ENCODE assay signal across 19 mouse cellular contexts in genomic region chr5:33698669-33699068, GRCm38 (mm10). TPM values are rescaled to one million over a fixed set of nuclear protein-coding genes. Genes with fewer than 3 reads are reported as not detected.
DNase-seq lines count a peak whose midpoint lies in the region; ATAC-seq and TF ChIP-seq lines count a peak whose summit lies in the region.
"Had no signal": no experiment of that assay in that cellular context is flagged by ENCODE, and none has a peak within 500 bp of the region (broad histone marks: within the 10 kb centered on the region; RNA-seq: fewer than 3 reads in every experiment).

No protein-coding gene starts in this region.

- intact Hi-C loops in gastrocnemius, adult 2 months (cut with DNase I): no loop called here

- no peak for ATAC-seq in lung, embryonic 14.5 days (ENCODE audit: insufficient read depth)
- ATAC-seq in neural tube, embryonic 13.5 days (ENCODE audit: low read depth): no peak
- no peak for ATAC-seq in forebrain, embryonic 15.5 days (replicated peaks)
- ATAC-seq in neural tube, embryonic 15.5 days (ENCODE audit: low FRiP score): no peak
- ATAC-seq: inflammation-experienced regulatory T-cells, adult 6 months had no signal

- H3K27me3 ChIP-seq in lung, embryonic 14.5 days (ENCODE audit: insufficient read depth, low read length): peaks cover 7% of the 10 kb centered on the region; the same call in 1 of the 2 replicates
- H3K27me3 ChIP-seq in neural tube, embryonic 13.5 days: peaks cover 56% of the 10 kb centered on the region
- H3K27me3 ChIP-seq in forebrain, embryonic 15.5 days: peaks cover 3% of the 10 kb centered on the region; the same call in 1 of the 2 replicates
- peaks cover 18% of the 10 kb centered on the region for H3K27me3 ChIP-seq in neural tube, embryonic 15.5 days (replicated peaks)

- no peak overlapping the region for H3K4me2 ChIP-seq in lung, embryonic 14.5 days
- H3K4me2 ChIP-seq in neural tube, embryonic 13.5 days: no peak overlapping the region
- H3K4me2 ChIP-seq in forebrain, embryonic 15.5 days (replicated peaks): no peak overlapping the region
- no peak overlapping the region for H3K4me2 ChIP-seq in neural tube, embryonic 15.5 days
- H3K4me2 ChIP-seq: heart, embryonic 12.5 days; liver, embryonic 13.5 days had no signal

- H3K9me3 ChIP-seq in lung, embryonic 14.5 days (ENCODE audit: low read depth, low read length): no peaks in the 10 kb centered on the region
- no peaks in the 10 kb centered on the region for H3K9me3 ChIP-seq in neural tube, embryonic 13.5 days
- H3K9me3 ChIP-seq in forebrain, embryonic 15.5 days: no peaks in the 10 kb centered on the region
- H3K9me3 ChIP-seq in neural tube, embryonic 15.5 days (replicated peaks): no peaks in the 10 kb centered on the region
- H3K9me3 ChIP-seq: heart, embryonic 12.5 days; liver, embryonic 13.5 days; megakaryocyte, embryonic 14.5 days had no signal

- H3K4me1 ChIP-seq in lung, embryonic 14.5 days (ENCODE audit: insufficient read depth): peaks cover 46% of the 10 kb centered on the region
- H3K4me1 ChIP-seq in neural tube, embryonic 13.5 days (replicated peaks): peaks cover 83% of the 10 kb centered on the region
- peaks cover 65% of the 10 kb centered on the region for H3K4me1 ChIP-seq in forebrain, embryonic 15.5 days
- H3K4me1 ChIP-seq in neural tube, embryonic 15.5 days: peaks cover 56% of the 10 kb centered on the region

- no peak overlapping the region for H3K4me3 ChIP-seq in lung, embryonic 14.5 days (ENCODE audit: low read depth, low read length)
- H3K4me3 ChIP-seq in neural tube, embryonic 13.5 days: no peak overlapping the region
- H3K4me3 ChIP-seq in forebrain, embryonic 15.5 days: no peak overlapping the region
- H3K4me3 ChIP-seq in neural tube, embryonic 15.5 days (replicated peaks): no peak overlapping the region
- no peak overlapping the region for H3K4me3 ChIP-seq in gastrocnemius, adult 2 months
- H3K4me3 ChIP-seq: heart, embryonic 12.5 days; liver, embryonic 13.5 days; megakaryocyte, embryonic 14.5 days; myocyte had no signal

- peak overlapping the region; percentile 96 for H3K27ac ChIP-seq in lung, embryonic 14.5 days (ENCODE audit: low read depth)
- peak overlapping the region; percentile 53; the same call in 1 of the 2 replicates for H3K27ac ChIP-seq in neural tube, embryonic 13.5 days (replicated peaks)
- H3K27ac ChIP-seq in forebrain, embryonic 15.5 days (replicated peaks): peak overlapping the region; percentile 70
- peak overlapping the region; percentile 56; the same call in 1 of the 2 replicates for H3K27ac ChIP-seq in neural tube, embryonic 15.5 days (replicated peaks)
- no peak overlapping the region for H3K27ac ChIP-seq in gastrocnemius, adult 2 months
- H3K27ac ChIP-seq: liver, embryonic 13.5 days had no signal

- no peaks in the 10 kb centered on the region for H3K36me3 ChIP-seq in lung, embryonic 14.5 days (ENCODE audit: insufficient read depth)
- no peaks in the 10 kb centered on the region for H3K36me3 ChIP-seq in neural tube, embryonic 13.5 days
- no peaks in the 10 kb centered on the region for H3K36me3 ChIP-seq in forebrain, embryonic 15.5 days
- no peaks in the 10 kb centered on the region for H3K36me3 ChIP-seq in neural tube, embryonic 15.5 days
- H3K36me3 ChIP-seq: heart, embryonic 12.5 days; liver, embryonic 13.5 days had no signal

- WGBS in lung, embryonic 14.5 days: 92% methylated on average over 5 of the region's 5 CpGs
- WGBS in neural tube, embryonic 13.5 days: 76% methylated on average over 5 of the region's 5 CpGs
- WGBS in forebrain, embryonic 15.5 days: 50% methylated on average over 5 of the region's 5 CpGs
- WGBS in neural tube, embryonic 15.5 days: 83% methylated on average over 5 of the region's 5 CpGs

- no peak for TF ChIP-seq CTCF in lung, embryonic 14.5 days (IDR thresholded peaks at IDR 0.05; ENCODE audit: low read depth)
- no peak for TF ChIP-seq CTCF in gastrocnemius, adult 2 months (IDR thresholded peaks at IDR 0.05)

- no peak for DNase-seq in lung, embryonic 14.5 days
- no peak for DNase-seq in lung, adult 18-20 months
- DNase-seq in neural tube, embryonic 10.5 days (ENCODE audit: extremely low spot score, low spot score): no peak
- no peak for DNase-seq in gastrocnemius, adult 2 months
- no peak for DNase-seq in cerebellum, adult 9-10 months
- DNase-seq: adrenal gland, adult 2 months; heart, postnatal 14 days; kidney, adult 2 months; kidney, postnatal 14 days; liver, embryonic 13.5 days; lung, postnatal 14 days had no signal

- no peak overlapping the region for H3K9ac ChIP-seq in lung, embryonic 14.5 days
- no peak overlapping the region for H3K9ac ChIP-seq in neural tube, embryonic 13.5 days
- no peak overlapping the region for H3K9ac ChIP-seq in forebrain, embryonic 15.5 days (replicated peaks)
- no peak overlapping the region for H3K9ac ChIP-seq in neural tube, embryonic 15.5 days (replicated peaks)
- H3K9ac ChIP-seq: heart, embryonic 12.5 days; liver, embryonic 13.5 days had no signal

RNA-seq across cellular contexts. Expression of gene Fgfr3, which starts 22.8 kb away (rescaled TPM):
- 51.0 and 52.5 TPM in 2 replicates for polyA plus RNA-seq in lung, embryonic 14.5 days (2014; fragmentation: Nextera tagmentation; extraction: Ambion mirVana)
- 42.3 and 44.9 TPM in 2 replicates for polyA plus RNA-seq in neural tube, embryonic 13.5 days (2015; fragmentation: Nextera tagmentation; extraction: Ambion mirVana)
- 32.9 and 44.3 TPM in 2 replicates for polyA plus RNA-seq in forebrain, embryonic 15.5 days (2015; fragmentation: Nextera tagmentation; extraction: Ambion mirVana)
- polyA plus RNA-seq in neural tube, embryonic 15.5 days (2015; fragmentation: Nextera tagmentation; extraction: Ambion mirVana): 36.0 and 43.6 TPM in 2 replicates
- total RNA-seq in gastrocnemius, adult 2 months (2021): 1 to 10 TPM; 3.0 to 7.6 TPM
- total RNA-seq: granulocyte monocyte progenitor cell, adult 5-6 weeks had no signal
- polyA plus RNA-seq: inflammation-experienced regulatory T-cells, adult 6 months had no signal

RNA-seq across cellular contexts. Expression of gene Tmem129, which starts 40.5 kb away (rescaled TPM):
- 38.3 and 39.7 TPM in 2 replicates for polyA plus RNA-seq in lung, embryonic 14.5 days (2014; fragmentation: Nextera tagmentation; extraction: Ambion mirVana)
- 24.7 and 27.6 TPM in 2 replicates for polyA plus RNA-seq in neural tube, embryonic 13.5 days (2015; fragmentation: Nextera tagmentation; extraction: Ambion mirVana)
- 31.0 and 35.0 TPM in 2 replicates for polyA plus RNA-seq in forebrain, embryonic 15.5 days (2015; fragmentation: Nextera tagmentation; extraction: Ambion mirVana)
- polyA plus RNA-seq in neural tube, embryonic 15.5 days (2015; fragmentation: Nextera tagmentation; extraction: Ambion mirVana): 27.7 and 29.7 TPM in 2 replicates
- 10 to 100 TPM in 1 of 2 experiments, 1 to 10 TPM in 1; 9.0 to 11.7 TPM for total RNA-seq in gastrocnemius, adult 2 months (2021)

RNA-seq across cellular contexts. Expression of gene Tacc3, which starts 40.7 kb away (rescaled TPM):
- polyA plus RNA-seq in lung, embryonic 14.5 days (2014; fragmentation: Nextera tagmentation; extraction: Ambion mirVana): 254 and 261 TPM in 2 replicates
- polyA plus RNA-seq in neural tube, embryonic 13.5 days (2015; fragmentation: Nextera tagmentation; extraction: Ambion mirVana): 40.7 and 46.3 TPM in 2 replicates
- polyA plus RNA-seq in forebrain, embryonic 15.5 days (2015; fragmentation: Nextera tagmentation; extraction: Ambion mirVana): 91.5 and 98.2 TPM in 2 replicates
- 27.5 and 61.7 TPM in 2 replicates for polyA plus RNA-seq in neural tube, embryonic 15.5 days (2015; fragmentation: Nextera tagmentation; extraction: Ambion mirVana)
- total RNA-seq in gastrocnemius, adult 2 months (2021): 1 to 10 TPM in 1 of 2 experiments, under 1 TPM in 1; 0.97 to 1.3 TPM

RNA-seq across cellular contexts. Expression of gene Slbp, which starts 46.3 kb away (rescaled TPM):
- polyA plus RNA-seq in lung, embryonic 14.5 days (2014; fragmentation: Nextera tagmentation; extraction: Ambion mirVana): 265 and 275 TPM in 2 replicates
- polyA plus RNA-seq in neural tube, embryonic 13.5 days (2015; fragmentation: Nextera tagmentation; extraction: Ambion mirVana): 113 and 132 TPM in 2 replicates
- 129 and 141 TPM in 2 replicates for polyA plus RNA-seq in forebrain, embryonic 15.5 days (2015; fragmentation: Nextera tagmentation; extraction: Ambion mirVana)
- polyA plus RNA-seq in neural tube, embryonic 15.5 days (2015; fragmentation: Nextera tagmentation; extraction: Ambion mirVana): 120 and 157 TPM in 2 replicates
- 1 to 10 TPM; 6.3 to 7.7 TPM for total RNA-seq in gastrocnemius, adult 2 months (2021)
